Mouse (Mus musculus) bone marrow macrophage, adult 2 months (primary cell): ENCODE measurements at regions not wholly inside any gene's neighbourhood (a gene's known extent, or its start where the extent isn't known, plus 50 kb on each side); places are given as distances from the start of the nearest gene placed in this dataset.

Source experiments
- H3K27ac ChIP-seq: 2 replicates; pipeline ENCODE4 v1.5.1; 2012; ENCODE audit warnings: low read depth, low read length; ENCODE audit not compliant: insufficient read depth
- H3K4me1 ChIP-seq: 2 replicates; pipeline ENCODE4 v1.6.1; 2012; ENCODE audit warnings: low read length; ENCODE audit not compliant: control insufficient read depth, insufficient read depth
- H3K4me3 ChIP-seq: 2 replicates; pipeline ENCODE4 v1.5.1; 2012; ENCODE audit warnings: mild to moderate bottlenecking, low read length, moderate library complexity; ENCODE audit not compliant: insufficient read depth
- CTCF ChIP-seq: IDR thresholded peaks from 2 replicates; pipeline ENCODE4 v1.5.1; 2012; ENCODE audit warnings: low read depth, mild to moderate bottlenecking, low read length, moderate library complexity
- POLR2A ChIP-seq: IDR thresholded peaks from 2 replicates; pipeline ENCODE4 v1.6.1; 2012; ENCODE audit warnings: mild to moderate bottlenecking, low read depth, low read length, borderline replicate concordance

GRCm38 (mm10) chr2:166271373-166272189 lies 116.1 kb upstream of the Sulf2 start:
- TF ChIP-seq CTCF (no peak), POLR2A (no peak)
- H3K27ac ChIP-seq: no peak overlapping the region
- H3K4me3 ChIP-seq: no peak overlapping the region
- H3K4me1 ChIP-seq: peaks cover 13% of the 10 kb centered on the region

DNA sequence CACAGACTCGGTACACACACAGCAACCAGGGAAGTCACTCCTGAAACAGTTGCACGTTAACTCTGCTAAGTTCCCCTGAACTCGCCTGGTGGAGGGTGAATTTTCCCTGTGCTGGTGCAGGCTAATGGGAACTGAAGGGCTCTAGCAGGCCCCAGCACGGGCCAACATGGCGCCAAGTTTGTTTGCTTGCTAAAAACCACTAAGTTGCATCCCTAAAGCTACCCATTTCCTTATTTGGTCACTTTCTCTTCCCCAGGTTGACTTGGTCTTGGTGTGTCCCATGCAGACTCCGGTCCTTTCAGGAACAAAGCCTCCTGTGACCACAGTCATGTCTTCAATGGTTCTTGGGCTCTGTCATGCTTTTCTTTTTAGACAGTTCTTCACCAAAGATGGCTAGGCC lies 114.5 kb upstream of the Sulf2 start:
- Histone ChIP-seq H3K27ac (no peak overlapping the region), H3K4me3 (no peak overlapping the region), H3K4me1 (peaks cover 12% of the 10 kb centered on the region)
- TF ChIP-seq CTCF (no peak), POLR2A (no peak)

GRCm38 (mm10) chr2:166266915-166267314 lies 111.5 kb upstream of the Sulf2 start:
- Histone ChIP-seq H3K4me3 (no peak overlapping the region), H3K27ac (no peak overlapping the region), H3K4me1 (peaks cover 30% of the 10 kb centered on the region)
- TF ChIP-seq POLR2A: no peak
- TF ChIP-seq CTCF: no peak

GRCm38 (mm10) chr2:166266507-166266906 lies 111.0 kb upstream of the Sulf2 start:
- Histone ChIP-seq H3K27ac (no peak overlapping the region), H3K4me3 (no peak overlapping the region), H3K4me1 (peaks cover 31% of the 10 kb centered on the region)
- TF ChIP-seq POLR2A (no peak), CTCF (no peak)

- peaks cover 49% of the 10 kb centered on the region for H3K4me1 ChIP-seq
- H3K27ac ChIP-seq: no peak overlapping the region
- TF ChIP-seq CTCF: no peak
- no peak for TF ChIP-seq POLR2A
- H3K4me3 ChIP-seq: no peak overlapping the region
Measured at GRCm38 (mm10) chr2:166264756-166265155, 109.3 kb upstream of the Sulf2 start.

- Histone ChIP-seq H3K27ac (peak overlapping the region; percentile 93), H3K4me1 (peaks cover 44% of the 10 kb centered on the region), H3K4me3 (no peak overlapping the region)
- TF ChIP-seq CTCF (no peak), POLR2A (no peak)
Measured at GRCm38 (mm10) chr2:166261799-166262198, 106.3 kb upstream of the Sulf2 start.

DNA sequence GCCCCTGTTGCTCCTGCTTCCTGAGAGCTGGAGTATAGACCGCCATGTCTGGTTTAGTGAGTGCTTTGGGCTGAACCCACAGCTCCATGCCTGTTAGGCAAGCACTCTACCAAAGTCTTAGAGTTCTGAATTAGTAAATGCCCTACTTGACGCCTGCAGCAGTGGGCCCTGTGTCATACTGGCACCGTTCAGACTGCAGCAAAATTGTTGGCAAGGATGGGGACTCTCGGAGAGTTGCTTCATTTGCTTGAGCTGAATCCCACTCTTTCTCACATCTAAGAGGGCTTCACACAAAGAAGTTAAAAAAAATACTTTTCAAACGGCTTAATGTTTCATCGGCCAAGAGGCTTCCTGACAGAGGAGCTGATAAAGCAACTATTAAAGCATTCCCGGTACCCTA lies 105.6 kb upstream of the Sulf2 start:
- TF ChIP-seq POLR2A (no peak), CTCF (no peak)
- Histone ChIP-seq H3K4me3 (no peak overlapping the region), H3K4me1 (peaks cover 44% of the 10 kb centered on the region), H3K27ac (peak overlapping the region; percentile 93)

GRCm38 (mm10) chr2:166258771-166259180 lies 103.3 kb upstream of the Sulf2 start:
- Histone ChIP-seq H3K4me3 (no peak overlapping the region), H3K27ac (no peak overlapping the region), H3K4me1 (peaks cover 30% of the 10 kb centered on the region)
- no peak for TF ChIP-seq POLR2A
- no peak for TF ChIP-seq CTCF

- TF ChIP-seq CTCF: no peak
- no peak for TF ChIP-seq POLR2A
- Histone ChIP-seq H3K4me1 (peaks cover 29% of the 10 kb centered on the region), H3K4me3 (no peak overlapping the region), H3K27ac (no peak overlapping the region)
Measured at GRCm38 (mm10) chr2:166257666-166258065, 102.2 kb upstream of the Sulf2 start.

DNA sequence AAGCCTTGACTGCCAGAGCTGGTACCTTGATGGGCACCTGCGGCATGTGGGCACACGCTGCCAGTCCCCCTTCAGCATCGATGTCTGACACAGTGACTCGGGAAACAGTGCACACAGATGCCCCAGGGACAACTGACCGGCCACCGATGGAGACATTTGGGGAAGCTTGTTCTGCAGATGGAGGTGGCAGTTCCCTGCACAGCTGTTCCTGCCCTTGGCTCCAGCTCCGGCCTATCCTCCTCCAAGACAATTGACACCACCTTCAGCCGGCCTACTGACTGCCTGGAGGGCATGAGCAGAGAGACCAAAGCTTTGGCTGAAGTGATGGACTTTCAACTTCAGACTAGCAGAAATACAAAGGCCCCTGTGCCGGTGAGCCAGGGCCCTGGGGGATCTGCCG lies 100.7 kb upstream of the Sulf2 start:
- no peak overlapping the region for H3K4me3 ChIP-seq
- TF ChIP-seq POLR2A (no peak), CTCF (no peak)
- H3K27ac ChIP-seq: no peak overlapping the region
- H3K4me1 ChIP-seq: peaks cover 17% of the 10 kb centered on the region
